Mouse (Mus musculus): ENCODE results near the gene Col23a1. TPM values are rescaled to one million over a fixed set of nuclear protein-coding genes. Genes with fewer than 3 reads are reported as not detected.
"Not testable (repeated sequence)": the region's sequence is repeated elsewhere in the genome, so short reads cannot be mapped to it uniquely, and the experiment has no call there.

Col23a1 gene
- polyA plus RNA-seq, 1 experiment from 2014 or later: 10.7 TPM

- 83% methylated on average over 8 of the region's 8 CpGs for WGBS
- no peak for ATAC-seq (ENCODE audit: low FRiP score)
- H3K4me1 ChIP-seq (replicated peaks; ENCODE audit: control insufficient read depth, insufficient read depth, low read length): peaks cover 5% of the 10 kb centered on the region; the same call in 1 of the 2 replicates
- H3K27ac ChIP-seq: no peak overlapping the region
- no peak overlapping the region for H3K4me2 ChIP-seq (replicated peaks)
- H3K9ac ChIP-seq: no peak overlapping the region
- no peaks in the 10 kb centered on the region for H3K27me3 ChIP-seq (ENCODE audit: control insufficient read depth, insufficient read depth, low read length)
- DNase-seq (ENCODE audit: low spot score): no peak
- no peak overlapping the region for H3K4me3 ChIP-seq (replicated peaks; ENCODE audit: low read length)
- H3K9me3 ChIP-seq (ENCODE audit: control insufficient read depth, low read length): no peaks in the 10 kb centered on the region
- H3K36me3 ChIP-seq (replicated peaks; ENCODE audit: control insufficient read depth, insufficient read depth): no peaks in the 10 kb centered on the region
These were observed 324.5 kb downstream of the Col23a1 start for GRCm38 (mm10) chr11:51614256-51614655.

GRCm38 (mm10) chr11:51615129-51615528, 325.4 kb downstream of the Col23a1 start:
- DNase-seq (ENCODE audit: low spot score): no peak
- Histone ChIP-seq H3K27ac (no peak overlapping the region), H3K4me3 (replicated peaks; ENCODE audit: low read length) (peak overlapping the region; percentile 27), H3K36me3 (replicated peaks; ENCODE audit: control insufficient read depth, insufficient read depth) (no peaks in the 10 kb centered on the region), H3K4me1 (replicated peaks; ENCODE audit: control insufficient read depth, insufficient read depth, low read length) (peaks cover 7% of the 10 kb centered on the region), H3K9ac (peak overlapping the region; percentile 57), H3K9me3 (ENCODE audit: control insufficient read depth, low read length) (no peaks in the 10 kb centered on the region), H3K4me2 (replicated peaks) (peak overlapping the region; percentile 57), H3K27me3 (ENCODE audit: control insufficient read depth, insufficient read depth, low read length) (no peaks in the 10 kb centered on the region)
- WGBS: 51% methylated on average over 7 of the region's 7 CpGs
- no peak for ATAC-seq (ENCODE audit: low FRiP score)

GRCm38 (mm10) chr11:51615601-51616000, 325.9 kb downstream of the Col23a1 start:
- Histone ChIP-seq H3K9ac (peak overlapping the region; percentile 57), H3K4me2 (replicated peaks) (peak overlapping the region; percentile 57), H3K4me3 (replicated peaks; ENCODE audit: low read length) (peak overlapping the region; percentile 27), H3K4me1 (replicated peaks; ENCODE audit: control insufficient read depth, insufficient read depth, low read length) (peaks cover 12% of the 10 kb centered on the region), H3K36me3 (replicated peaks; ENCODE audit: control insufficient read depth, insufficient read depth) (no peaks in the 10 kb centered on the region), H3K27ac (no peak overlapping the region), H3K9me3 (ENCODE audit: control insufficient read depth, low read length) (no peaks in the 10 kb centered on the region), H3K27me3 (ENCODE audit: control insufficient read depth, insufficient read depth, low read length) (no peaks in the 10 kb centered on the region)
- DNase-seq (ENCODE audit: low spot score) (no peak), ATAC-seq (ENCODE audit: low FRiP score) (no peak)
- 4% methylated on average over 14 of the region's 14 CpGs for WGBS

- 0 out of 2 replicates have a peak overlapping the region, but pooled peaks have one; percentile 57 for H3K9ac ChIP-seq
- H3K27ac ChIP-seq; H3K9me3 ChIP-seq (ENCODE audit: control insufficient read depth, low read length); ATAC-seq (ENCODE audit: low FRiP score); H3K27me3 ChIP-seq (ENCODE audit: control insufficient read depth, insufficient read depth, low read length); DNase-seq (ENCODE audit: low spot score); H3K36me3 ChIP-seq (replicated peaks; ENCODE audit: control insufficient read depth, insufficient read depth): not testable (repeated sequence)
- 91% methylated on average over 7 of the region's 7 CpGs for WGBS
- H3K4me2 ChIP-seq (replicated peaks): peak overlapping the region; percentile 57
- 0 out of 2 replicates have a peak overlapping the region, but pooled peaks have one; percentile 27 for H3K4me3 ChIP-seq (replicated peaks; ENCODE audit: low read length)
- H3K4me1 ChIP-seq (replicated peaks; ENCODE audit: control insufficient read depth, insufficient read depth, low read length): peaks cover 13% of the 10 kb centered on the region
These were observed 326.4 kb downstream of the Col23a1 start for GRCm38 (mm10) chr11:51616113-51616512.

GRCm38 (mm10) chr11:51617693-51618092, 328.0 kb downstream of the Col23a1 start:
- no peaks in the 10 kb centered on the region for H3K9me3 ChIP-seq (ENCODE audit: control insufficient read depth, low read length)
- DNase-seq (ENCODE audit: low spot score) (peak; percentile 77), ATAC-seq (ENCODE audit: low FRiP score) (no peak)
- H3K27ac ChIP-seq: no peak overlapping the region
- H3K4me2 ChIP-seq (replicated peaks): no peak overlapping the region
- H3K27me3 ChIP-seq (ENCODE audit: control insufficient read depth, insufficient read depth, low read length): no peaks in the 10 kb centered on the region
- peaks cover 13% of the 10 kb centered on the region for H3K4me1 ChIP-seq (replicated peaks; ENCODE audit: control insufficient read depth, insufficient read depth, low read length)
- WGBS: 3% methylated on average over 4 of the region's 4 CpGs
- H3K9ac ChIP-seq: no peak overlapping the region
- H3K4me3 ChIP-seq (replicated peaks; ENCODE audit: low read length): no peak overlapping the region
- peaks cover 14% of the 10 kb centered on the region for H3K36me3 ChIP-seq (replicated peaks; ENCODE audit: control insufficient read depth, insufficient read depth)

- no peaks in the 10 kb centered on the region for H3K27me3 ChIP-seq (ENCODE audit: control insufficient read depth, insufficient read depth, low read length)
- H3K36me3 ChIP-seq (replicated peaks; ENCODE audit: control insufficient read depth, insufficient read depth): peaks cover 25% of the 10 kb centered on the region
- peaks cover 13% of the 10 kb centered on the region for H3K4me1 ChIP-seq (replicated peaks; ENCODE audit: control insufficient read depth, insufficient read depth, low read length)
- H3K4me3 ChIP-seq (replicated peaks; ENCODE audit: low read length): peak overlapping the region; percentile 59
- DNase-seq (ENCODE audit: low spot score) (no peak), ATAC-seq (ENCODE audit: low FRiP score) (peak; percentile 42; the same call in 1 of the 2 replicates)
- H3K27ac ChIP-seq: no peak overlapping the region
- no peaks in the 10 kb centered on the region for H3K9me3 ChIP-seq (ENCODE audit: control insufficient read depth, low read length)
- H3K4me2 ChIP-seq (replicated peaks): peak overlapping the region; percentile 89
- H3K9ac ChIP-seq: no peak overlapping the region
- WGBS: 53% methylated on average over 8 of the region's 8 CpGs
These were observed 329.2 kb downstream of the Col23a1 start for GRCm38 (mm10) chr11:51618894-51619408.

- ATAC-seq (ENCODE audit: low FRiP score) (peak; percentile 94), DNase-seq (ENCODE audit: low spot score) (peak; percentile 97)
- Histone ChIP-seq H3K27me3 (ENCODE audit: control insufficient read depth, insufficient read depth, low read length) (no peaks in the 10 kb centered on the region), H3K36me3 (replicated peaks; ENCODE audit: control insufficient read depth, insufficient read depth) (peaks cover 31% of the 10 kb centered on the region), H3K9ac (peak within 1 kb of the TSS; percentile 73), H3K4me3 (replicated peaks; ENCODE audit: low read length) (peak within 1 kb of the TSS; percentile 59), H3K4me1 (replicated peaks; ENCODE audit: control insufficient read depth, insufficient read depth, low read length) (peaks cover 13% of the 10 kb centered on the region), H3K27ac (no peak within 1 kb of the TSS), H3K9me3 (ENCODE audit: control insufficient read depth, low read length) (no peaks in the 10 kb centered on the region), H3K4me2 (replicated peaks) (peak within 1 kb of the TSS; percentile 89)
- WGBS: under 1% methylated on average over 51 of the region's 51 CpGs
These were observed 329.8 kb downstream of the Col23a1 start, which contains the start of gene Nhp2 for GRCm38 (mm10) chr11:51619409-51620060. Nhp2 (plus strand) TSS chr11:51619735.

GRCm38 (mm10) chr11:51620084-51620483, 330.4 kb downstream of the Col23a1 start:
- no peak overlapping the region for H3K27ac ChIP-seq
- DNase-seq (ENCODE audit: low spot score): no peak
- 1% methylated on average over 11 of the region's 11 CpGs for WGBS

GRCm38 (mm10) chr11:51621776-51622175, 332.1 kb downstream of the Col23a1 start:
- no peak for DNase-seq (ENCODE audit: low spot score)
- no peak overlapping the region for H3K4me2 ChIP-seq (replicated peaks)
- H3K9me3 ChIP-seq (ENCODE audit: control insufficient read depth, low read length): no peaks in the 10 kb centered on the region
- no peaks in the 10 kb centered on the region for H3K27me3 ChIP-seq (ENCODE audit: control insufficient read depth, insufficient read depth, low read length)
- WGBS: 93% methylated on average over 2 of the region's 2 CpGs
- no peak overlapping the region for H3K4me3 ChIP-seq (replicated peaks; ENCODE audit: low read length)
- no peak overlapping the region for H3K27ac ChIP-seq
- no peak overlapping the region for H3K9ac ChIP-seq
- H3K36me3 ChIP-seq (replicated peaks; ENCODE audit: control insufficient read depth, insufficient read depth): peaks cover 51% of the 10 kb centered on the region
- ATAC-seq (ENCODE audit: low FRiP score): no peak
- peaks cover 7% of the 10 kb centered on the region for H3K4me1 ChIP-seq (replicated peaks; ENCODE audit: control insufficient read depth, insufficient read depth, low read length)

More at GRCm38 (mm10) chr11:51620084-51620483, 330.4 kb downstream of the Col23a1 start:
- H3K27me3 ChIP-seq (ENCODE audit: control insufficient read depth, insufficient read depth, low read length): no peaks in the 10 kb centered on the region
- H3K4me3 ChIP-seq (replicated peaks; ENCODE audit: low read length): peak overlapping the region; percentile 59
- H3K4me1 ChIP-seq (replicated peaks; ENCODE audit: control insufficient read depth, insufficient read depth, low read length): peaks cover 13% of the 10 kb centered on the region
- no peak for ATAC-seq (ENCODE audit: low FRiP score)
- H3K36me3 ChIP-seq (replicated peaks; ENCODE audit: control insufficient read depth, insufficient read depth): peaks cover 37% of the 10 kb centered on the region
- peak overlapping the region; percentile 89 for H3K4me2 ChIP-seq (replicated peaks)
- peak overlapping the region; percentile 73 for H3K9ac ChIP-seq
- no peaks in the 10 kb centered on the region for H3K9me3 ChIP-seq (ENCODE audit: control insufficient read depth, low read length)

All from hindbrain, embryonic 14.5 days (tissue).